Mouse (Mus musculus) CH12F3 (cell line): ENCODE results near the gene Miga1.

Source experiments
- in situ Hi-C: fragments of 300-500 bp; cut with MboI; formaldehyde crosslinking; loops from 2 replicates; pipeline ENCODE4 v1.14.3; 2020; ENCODE audit warnings: low sequenced_read_pairs

Miga1 gene

GRCm38 (mm10) chr3:152287810-152288209 is 52.4 kb downstream of the Miga1 start:
- in situ Hi-C loops, result no loop called here

- in situ Hi-C loops, result no loop called here
Measured at GRCm38 (mm10) chr3:152284759-152285158, 55.4 kb downstream of the Miga1 start.

- in situ Hi-C loops, result no loop called here
Measured at GRCm38 (mm10) chr3:152284306-152284705, 55.9 kb downstream of the Miga1 start.

GRCm38 (mm10) chr3:152282126-152282525 is 58.1 kb downstream of the Miga1 start:
- in situ Hi-C loops, result no loop called here

- in situ Hi-C loops, result no loop called here
Measured at GRCm38 (mm10) chr3:152278431-152278830, 61.8 kb downstream of the Miga1 start.

- in situ Hi-C loops, result no loop called here
Measured at GRCm38 (mm10) chr3:152277912-152278311, 62.3 kb downstream of the Miga1 start.

GRCm38 (mm10) chr3:152276935-152277334 is 63.3 kb downstream of the Miga1 start:
- in situ Hi-C loops, result no loop called here

- in situ Hi-C loops, result no loop called here
Measured at GRCm38 (mm10) chr3:152275008-152275407, 65.2 kb downstream of the Miga1 start.

GRCm38 (mm10) chr3:152272974-152273685 is 67.1 kb downstream of the Miga1 start:
- in situ Hi-C loops, result loop anchor here (25.0 kb wide), 1 partner anchor 464 kb away; no protein-coding TSS in a partner anchor

GRCm38 (mm10) chr3:152271876-152272275 is 68.3 kb downstream of the Miga1 start:
- in situ Hi-C loops, result loop anchor here (25.0 kb wide), 1 partner anchor 465 kb away; no protein-coding TSS in a partner anchor

GRCm38 (mm10) chr3:152271071-152271710 is 69.0 kb downstream of the Miga1 start:
- in situ Hi-C loops, result loop anchor here (25.0 kb wide), 1 partner anchor 466 kb away; no protein-coding TSS in a partner anchor

- in situ Hi-C loops, result loop anchor here (25.0 kb wide), 1 partner anchor 469 kb away; no protein-coding TSS in a partner anchor
Measured at GRCm38 (mm10) chr3:152268099-152268498, 72.1 kb downstream of the Miga1 start.

- in situ Hi-C loops, result loop anchor here (25.0 kb wide), 1 partner anchor 471 kb away; no protein-coding TSS in a partner anchor
Measured at GRCm38 (mm10) chr3:152266036-152266421, 74.2 kb downstream of the Miga1 start, which contains the start of gene Nexn. TSS of gene Nexn (minus strand) at chr3:152266350.

GRCm38 (mm10) chr3:152265351-152266035 is 74.7 kb downstream of the Miga1 start:
- in situ Hi-C loops, result loop anchor here (25.0 kb wide), 1 partner anchor 472 kb away; no protein-coding TSS in a partner anchor

GRCm38 (mm10) chr3:152264830-152265229 is 75.4 kb downstream of the Miga1 start:
- in situ Hi-C loops, result loop anchor here (25.0 kb wide), 1 partner anchor 472 kb away; no protein-coding TSS in a partner anchor

- in situ Hi-C loops, result loop anchor here (25.0 kb wide), 1 partner anchor 473 kb away; no protein-coding TSS in a partner anchor
Measured at GRCm38 (mm10) chr3:152264374-152264773, 75.8 kb downstream of the Miga1 start.

- in situ Hi-C loops, result loop anchor here (25.0 kb wide), 1 partner anchor 475 kb away; no protein-coding TSS in a partner anchor
Measured at GRCm38 (mm10) chr3:152261948-152262347, 78.3 kb downstream of the Miga1 start.

GRCm38 (mm10) chr3:152261436-152261835 is 78.8 kb downstream of the Miga1 start:
- in situ Hi-C loops, result loop anchor here (25.0 kb wide), 1 partner anchor 476 kb away; no protein-coding TSS in a partner anchor

GRCm38 (mm10) chr3:152260362-152260761 is 79.8 kb downstream of the Miga1 start:
- in situ Hi-C loops, result loop anchor here (25.0 kb wide), 1 partner anchor 477 kb away; no protein-coding TSS in a partner anchor

GRCm38 (mm10) chr3:152259409-152259808 is 80.8 kb downstream of the Miga1 start:
- in situ Hi-C loops, result loop anchor here (25.0 kb wide), 1 partner anchor 478 kb away; no protein-coding TSS in a partner anchor

- in situ Hi-C loops, result loop anchor here (25.0 kb wide), 1 partner anchor 480 kb away; no protein-coding TSS in a partner anchor
Measured at GRCm38 (mm10) chr3:152257528-152257927, 82.7 kb downstream of the Miga1 start.
